Mouse (Mus musculus) spleen, adult 2 months (tissue): Measurements from ENCODE around the gene Kng1.

ENCODE experiments used
- CTCF ChIP-seq: fragments of 200-500 bp; IDR thresholded peaks from 2 replicates; pipeline ENCODE4 v1.5.1; 2011; ENCODE audit warnings: mild to moderate bottlenecking, inconsistent platforms; ENCODE audit not compliant: insufficient read depth, insufficient read length, insufficient replicate concordance; ENCODE audit errors: extremely low read depth
- POLR2A ChIP-seq: fragments of 200-500 bp; IDR thresholded peaks from 2 replicates; pipeline ENCODE4 v1.6.1; 2011; ENCODE audit warnings: low read depth, low read length, inconsistent platforms

DNA sequence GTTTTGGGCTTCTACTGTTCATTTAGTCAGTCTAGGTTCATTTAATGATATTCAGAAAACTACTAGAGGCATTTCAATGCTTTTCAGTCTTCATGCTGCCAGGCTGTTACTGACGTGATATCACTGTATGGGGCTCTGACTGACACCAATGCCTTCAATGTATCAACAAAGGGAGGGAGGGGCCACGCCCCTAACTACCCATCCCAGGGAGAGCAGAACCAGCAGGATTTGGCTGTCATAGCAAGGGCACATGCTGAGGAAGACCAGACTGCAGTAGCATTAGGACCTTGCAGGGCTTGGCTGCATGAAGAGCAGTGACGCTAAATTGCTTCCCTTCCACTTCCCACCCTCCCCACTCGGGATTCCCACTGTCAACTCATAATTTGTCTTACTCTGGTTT is 59.5 kb downstream of the Kng1 start:
- TF ChIP-seq POLR2A (no peak), CTCF (no peak)
